Mouse (Mus musculus) stomach, postnatal 0 days (tissue): ENCODE measurements at regions not wholly inside any gene's neighbourhood (a gene's known extent, or its start where the extent isn't known, plus 50 kb on each side); places are given as distances from the start of the nearest gene placed in this dataset.

Source experiments
- CTCF ChIP-seq: IDR thresholded peaks from 2 replicates; pipeline ENCODE4 v1.5.1; 2016; ENCODE audit warnings: antibody characterized with exemption, low read depth, mild to moderate bottlenecking, moderate library complexity
- EP300 ChIP-seq: optimal IDR thresholded peaks from 2 replicates; pipeline ENCODE3; 2016; ENCODE audit warnings: antibody characterized with exemption

DNA sequence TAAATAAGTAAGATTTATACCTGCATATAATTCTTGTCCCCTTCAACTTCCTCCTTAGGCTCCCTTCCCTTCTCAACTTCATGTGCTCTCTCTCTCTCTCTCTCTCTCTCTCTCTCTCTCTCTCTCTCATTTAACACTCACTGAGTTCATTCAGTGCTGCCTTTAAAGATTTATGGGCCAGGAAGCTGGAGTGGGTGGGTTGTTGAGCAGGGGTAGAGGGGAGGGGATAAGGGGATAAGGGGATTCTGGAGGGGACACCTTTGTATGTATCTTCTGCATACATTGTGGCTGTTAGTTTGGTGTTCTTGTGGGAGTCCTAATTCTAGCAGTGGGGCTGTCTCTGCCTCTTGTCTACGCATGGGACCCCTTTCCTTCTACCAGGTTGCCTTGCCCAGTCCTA lies 138.3 kb downstream of the Otol1 start:
- no peak for TF ChIP-seq EP300
- TF ChIP-seq CTCF = no peak
